Mouse (Mus musculus) embryonic facial prominence, embryonic 13.5 days (tissue): ENCODE data around the gene Yars. TPM values are rescaled to one million over a fixed set of nuclear protein-coding genes. Genes with fewer than 3 reads are reported as not detected.

ENCODE experiments used
- ATAC-seq: fragments of 200-750 bp; cut with Nextera tagmentation; 2 replicates; pipeline ENCODE4 v1.8.0; 2017; ENCODE audit warnings: low read depth; ENCODE audit not compliant: insufficient number of reproducible peaks, insufficient read depth, low FRiP score, low TSS enrichment
- H3K27ac ChIP-seq: fragments of 300-500 bp; sonication (generic); 2 replicates; pipeline ENCODE4 v1.5.1; 2015; ENCODE audit warnings: moderate library complexity, mild to moderate bottlenecking, inconsistent platforms
- H3K27me3 ChIP-seq: fragments of 300-500 bp; sonication (generic); 2 replicates; pipeline ENCODE4 v1.6.1; 2015; ENCODE audit warnings: mild to moderate bottlenecking, inconsistent platforms
- H3K36me3 ChIP-seq: fragments of 300-500 bp; sonication (generic); 2 replicates; pipeline ENCODE4 v1.6.1; 2015; ENCODE audit warnings: mild to moderate bottlenecking, inconsistent platforms
- H3K4me1 ChIP-seq: fragments of 300-500 bp; sonication (generic); 2 replicates; pipeline ENCODE4 v1.6.1; 2015; ENCODE audit warnings: inconsistent platforms
- H3K4me2 ChIP-seq: fragments of 300-500 bp; sonication (generic); 2 replicates; pipeline ENCODE4 v1.6.1; 2015; ENCODE audit warnings: moderate library complexity, mild to moderate bottlenecking, inconsistent platforms
- H3K4me3 ChIP-seq: fragments of 300-500 bp; sonication (generic); 2 replicates; pipeline ENCODE4 v1.5.1; 2015; ENCODE audit warnings: mild to moderate bottlenecking, inconsistent platforms
- H3K9ac ChIP-seq: fragments of 300-500 bp; sonication (generic); 2 replicates; pipeline ENCODE4 v1.6.1; 2015; ENCODE audit warnings: mild to moderate bottlenecking, inconsistent platforms
- H3K9me3 ChIP-seq: fragments of 300-500 bp; sonication (generic); 2 replicates; pipeline ENCODE4 v1.6.1; 2016; ENCODE audit warnings: inconsistent platforms
- WGBS: fragments of 180-500 bp; shearing (Covaris S2); methylation state at CpG from one replicate; pipeline ENCODE4 v1.1.7; 2015; ENCODE audit warnings: mixed read lengths; 5-methylcytosine and 5-hydroxymethylcytosine counted together
- polyA plus RNA-seq: library from polyadenylated mRNA; unstranded; fragments of >200 nt; fragmentation: Nextera tagmentation; extraction: Ambion mirVana; gene quantifications from 2 replicates; pipeline ENCODE4 v1.2.1, GENCODE M21; 2015

Gene Yars
- polyA plus RNA-seq, 1 experiment from 2014 or later: 80.0 TPM

DNA sequence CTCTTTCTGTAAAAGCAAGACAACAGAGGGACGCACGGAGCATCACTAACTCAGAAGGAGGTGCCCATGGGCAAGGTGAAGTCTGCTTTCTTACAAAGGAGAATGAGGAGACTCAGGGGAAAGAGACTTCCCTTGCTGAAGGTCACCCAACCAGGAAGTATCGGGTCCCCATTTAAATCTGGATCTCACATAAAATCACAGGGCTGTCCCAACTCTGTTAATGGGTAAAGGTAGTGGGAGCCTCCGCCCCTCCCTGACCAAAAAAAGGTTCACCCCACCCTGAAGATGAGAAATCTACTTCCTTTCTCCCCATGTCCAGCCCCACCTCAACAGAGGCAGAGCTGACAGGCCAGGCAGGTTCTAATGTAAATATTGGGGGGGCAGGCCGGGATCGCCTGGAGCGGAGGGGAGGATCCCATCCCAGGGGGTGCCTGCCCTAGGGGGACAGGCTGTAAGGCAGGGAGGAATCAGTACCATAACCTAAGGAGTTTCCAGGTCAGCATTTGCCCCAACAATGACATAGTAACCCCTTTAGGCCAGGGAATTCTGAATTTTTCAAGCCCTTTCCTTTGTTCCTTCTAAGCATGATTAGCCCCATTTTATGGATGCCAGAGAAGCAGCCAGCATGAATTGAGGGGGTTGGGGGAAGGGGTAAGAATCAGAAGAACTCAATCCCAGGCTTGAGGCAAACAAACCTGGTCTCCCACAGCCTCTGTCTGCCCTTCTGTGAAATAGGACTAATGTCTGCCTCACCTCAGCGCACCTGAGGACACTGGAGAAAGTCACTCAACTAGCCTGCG, 43.2 kb downstream of the Yars start:
- ATAC-seq: no peak
- no peaks in the 10 kb centered on the region for H3K9me3 ChIP-seq
- no peaks in the 10 kb centered on the region for H3K36me3 ChIP-seq
- WGBS: 69% methylated on average over 9 of the region's 9 CpGs
- 0 out of 2 replicates have a peak overlapping the region, but pooled peaks have one; percentile 2 for H3K4me2 ChIP-seq
- H3K4me1 ChIP-seq: peaks cover 56% of the 10 kb centered on the region
- no peaks in the 10 kb centered on the region; the same call in 1 of the 2 replicates for H3K27me3 ChIP-seq
- H3K9ac ChIP-seq: no peak overlapping the region
- H3K27ac ChIP-seq: peak overlapping the region; percentile 74
- H3K4me3 ChIP-seq: no peak overlapping the region

DNA sequence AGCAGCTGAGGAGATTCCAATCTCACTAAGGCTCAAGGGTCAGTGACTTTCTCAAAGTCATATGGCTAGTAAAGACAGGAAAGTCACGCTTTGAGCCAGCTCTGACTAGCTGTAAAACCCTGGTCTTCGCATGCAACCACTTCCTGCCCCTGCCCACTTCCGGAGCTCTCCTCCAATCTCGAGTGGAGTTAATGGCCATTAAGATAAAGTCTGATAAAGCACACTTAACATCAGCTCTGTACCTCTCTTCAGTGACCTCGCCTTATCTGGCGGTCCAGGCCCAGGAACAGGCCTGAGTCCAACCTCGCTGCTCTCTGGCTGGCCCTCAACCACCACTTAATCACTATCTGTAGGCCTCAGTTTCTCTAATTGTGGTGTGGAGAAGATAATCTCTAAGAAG, 44.9 kb downstream of the Yars start:
- H3K9ac ChIP-seq: no peak overlapping the region
- no peak for ATAC-seq
- H3K4me2 ChIP-seq: no peak overlapping the region
- no peaks in the 10 kb centered on the region for H3K9me3 ChIP-seq
- H3K27ac ChIP-seq: no peak overlapping the region
- H3K4me3 ChIP-seq: no peak overlapping the region
- H3K36me3 ChIP-seq: no peaks in the 10 kb centered on the region
- H3K4me1 ChIP-seq: peaks cover 54% of the 10 kb centered on the region
- WGBS: 73% methylated on average over 7 of the region's 7 CpGs
- no peaks in the 10 kb centered on the region for H3K27me3 ChIP-seq

DNA sequence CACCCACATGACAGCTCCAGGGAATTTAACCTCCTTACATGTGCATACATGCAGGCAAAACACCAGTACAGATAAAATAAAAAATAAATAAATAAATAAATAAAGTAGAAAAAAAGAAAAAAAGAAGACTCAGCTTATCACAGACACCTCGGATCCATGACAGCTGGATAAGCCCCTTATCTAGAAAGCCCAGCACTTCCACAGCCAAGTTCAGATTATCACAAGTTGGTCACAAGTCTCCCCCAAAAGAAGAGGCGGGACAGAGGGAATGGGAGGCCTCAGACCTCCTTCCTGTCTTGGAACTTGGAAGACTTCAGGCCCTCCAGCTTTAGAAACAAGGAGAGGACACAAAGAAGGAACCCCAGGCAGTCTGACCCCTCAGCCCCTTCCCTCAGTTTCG, 45.6 kb downstream of the Yars start:
- H3K27me3 ChIP-seq: no peaks in the 10 kb centered on the region
- WGBS: 80% methylated on average over 3 of the region's 3 CpGs
- H3K9ac ChIP-seq: no peak overlapping the region
- ATAC-seq: no peak
- no peaks in the 10 kb centered on the region for H3K9me3 ChIP-seq
- H3K4me3 ChIP-seq: no peak overlapping the region
- no peaks in the 10 kb centered on the region for H3K36me3 ChIP-seq
- H3K4me1 ChIP-seq: peaks cover 54% of the 10 kb centered on the region
- no peak overlapping the region for H3K4me2 ChIP-seq
- H3K27ac ChIP-seq: no peak overlapping the region

DNA sequence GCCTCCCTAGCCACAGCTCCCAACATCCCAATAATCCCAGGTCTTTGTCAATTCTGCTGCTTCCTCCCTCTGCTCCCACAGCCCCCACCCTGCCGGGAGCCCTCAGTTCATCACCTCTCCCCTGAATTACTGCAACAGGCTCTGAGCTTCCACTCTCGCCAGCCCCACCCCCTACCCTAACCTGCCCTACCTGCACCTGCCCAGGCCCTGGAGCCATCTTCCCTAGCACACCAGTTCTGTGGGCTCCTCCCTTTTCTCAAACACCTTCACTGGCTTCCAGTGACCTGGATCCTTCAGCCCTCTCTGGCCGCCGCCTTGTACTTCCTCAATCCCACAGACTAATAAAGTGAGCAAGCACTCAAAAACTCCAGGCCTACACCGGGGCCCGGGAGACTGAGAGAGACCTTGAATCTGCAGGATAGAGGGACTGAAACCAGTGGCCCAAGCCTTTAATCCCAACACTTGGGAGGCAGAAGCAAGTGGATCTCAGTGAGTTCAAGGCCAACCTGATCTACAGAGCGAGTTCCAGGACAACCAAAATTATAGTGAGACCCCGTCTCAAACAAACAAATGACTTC, 46.8 kb downstream of the Yars start:
- Histone ChIP-seq H3K27me3 (no peaks in the 10 kb centered on the region), H3K27ac (no peak overlapping the region), H3K4me3 (no peak overlapping the region), H3K4me2 (0 out of 2 replicates have a peak overlapping the region, but pooled peaks have one; percentile 2), H3K36me3 (no peaks in the 10 kb centered on the region), H3K4me1 (peaks cover 47% of the 10 kb centered on the region), H3K9ac (no peak overlapping the region), H3K9me3 (no peaks in the 10 kb centered on the region)
- 85% methylated on average over 8 of the region's 8 CpGs for WGBS
- no peak for ATAC-seq

DNA sequence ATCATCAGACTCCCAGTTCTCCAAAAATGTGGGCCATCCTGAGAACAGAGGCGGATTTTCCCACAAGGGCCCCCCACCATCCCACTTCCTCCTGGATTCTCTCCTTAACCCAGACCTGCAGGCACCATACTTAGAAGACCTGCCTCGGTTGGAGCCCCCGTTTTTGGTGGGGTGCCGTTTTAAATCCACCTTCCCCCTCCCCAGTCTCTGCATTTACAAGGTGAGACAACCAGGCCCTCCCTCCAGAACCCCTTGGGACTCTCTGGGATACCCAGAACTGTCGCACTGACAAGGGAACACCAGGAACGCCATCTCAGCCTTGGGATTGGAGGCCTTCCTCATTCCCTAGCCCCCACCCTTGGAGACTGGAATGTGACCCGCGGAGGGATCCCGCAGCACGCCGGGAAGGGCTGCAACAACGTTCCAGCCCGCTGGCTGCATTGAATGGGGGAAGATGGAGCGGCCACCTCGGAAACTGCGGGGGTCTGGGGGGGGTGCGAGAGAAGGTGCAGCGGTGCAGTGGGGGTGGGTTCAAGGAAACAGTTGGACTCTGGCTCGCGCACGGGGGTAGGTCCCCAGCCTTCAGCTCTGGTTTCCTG, 48.4 kb downstream of the Yars start:
- H3K4me1 ChIP-seq: peaks cover 46% of the 10 kb centered on the region

DNA sequence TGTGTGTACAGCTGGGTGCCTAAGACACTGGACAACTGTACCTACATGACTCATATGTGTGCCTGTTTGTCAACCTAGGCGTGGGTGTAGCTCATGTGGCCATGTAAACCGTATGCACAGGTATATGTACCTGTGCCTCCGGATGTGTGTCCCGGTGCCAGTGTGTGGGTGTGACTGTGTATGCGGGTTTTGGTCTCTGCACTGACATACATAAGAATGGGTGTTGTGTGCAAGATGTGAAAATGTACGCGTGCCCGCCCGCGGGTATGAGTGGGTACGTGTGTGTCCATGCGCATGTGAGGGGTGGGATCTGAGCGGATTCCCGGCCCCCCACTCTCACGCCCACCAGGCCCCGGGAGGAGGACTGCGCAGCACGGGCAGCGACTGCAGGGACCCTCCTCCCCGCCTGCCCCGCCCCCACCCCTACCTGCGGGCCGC, 49.0 kb downstream of the Yars start:
- Histone ChIP-seq H3K9me3 (no peaks in the 10 kb centered on the region), H3K9ac (peak overlapping the region; percentile 82), H3K27ac (peak overlapping the region; percentile 55; the same call in 1 of the 2 replicates), H3K27me3 (no peaks in the 10 kb centered on the region), H3K36me3 (no peaks in the 10 kb centered on the region), H3K4me1 (peaks cover 47% of the 10 kb centered on the region), H3K4me2 (peak overlapping the region; percentile 89), H3K4me3 (peak overlapping the region; percentile 79)
- 0 out of 2 replicates have a peak, but pooled peaks have one; percentile 12 for ATAC-seq
- WGBS: under 1% methylated on average over 23 of the region's 23 CpGs

More for the DNA sequence above, 48.4 kb downstream of the Yars start:
- H3K4me2 ChIP-seq: peak overlapping the region; percentile 89
- no peaks in the 10 kb centered on the region for H3K36me3 ChIP-seq
- H3K9me3 ChIP-seq: no peaks in the 10 kb centered on the region
- WGBS: 5% methylated on average over 21 of the region's 21 CpGs
- H3K27ac ChIP-seq: no peak overlapping the region
- H3K27me3 ChIP-seq: no peaks in the 10 kb centered on the region
- H3K9ac ChIP-seq: peak overlapping the region; percentile 82
- no peak for ATAC-seq
- H3K4me3 ChIP-seq: peak overlapping the region; percentile 79

DNA sequence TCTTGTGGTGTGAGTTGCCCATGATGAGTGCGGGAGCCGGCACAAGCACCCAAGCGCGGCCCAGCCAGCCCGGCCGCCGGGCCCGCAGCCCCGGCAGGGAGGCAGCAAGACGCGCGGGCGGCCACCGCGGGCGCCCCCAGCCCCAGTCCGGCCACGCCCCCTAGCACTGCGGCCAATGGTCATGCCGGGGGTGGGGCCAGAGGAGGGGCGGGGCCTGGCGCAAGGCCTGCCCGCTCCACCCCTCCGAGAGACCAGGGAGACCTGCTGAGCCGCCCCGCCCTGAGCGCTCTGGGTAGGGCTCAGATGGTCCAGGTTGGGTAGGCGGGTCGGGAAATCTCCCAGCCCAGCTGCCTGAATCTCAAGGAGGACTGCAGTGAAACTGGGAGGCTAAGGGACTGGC, 49.5 kb downstream of the Yars start:
- H3K9me3 ChIP-seq: no peaks in the 10 kb centered on the region
- peak overlapping the region; percentile 82 for H3K9ac ChIP-seq
- peak overlapping the region; percentile 55 for H3K27ac ChIP-seq
- no peaks in the 10 kb centered on the region for H3K27me3 ChIP-seq
- no peaks in the 10 kb centered on the region for H3K36me3 ChIP-seq
- H3K4me1 ChIP-seq: peaks cover 47% of the 10 kb centered on the region
- ATAC-seq: peak; percentile 81
- peak overlapping the region; percentile 79 for H3K4me3 ChIP-seq
- peak overlapping the region; percentile 89 for H3K4me2 ChIP-seq
- under 1% methylated on average over 29 of the region's 29 CpGs for WGBS

DNA sequence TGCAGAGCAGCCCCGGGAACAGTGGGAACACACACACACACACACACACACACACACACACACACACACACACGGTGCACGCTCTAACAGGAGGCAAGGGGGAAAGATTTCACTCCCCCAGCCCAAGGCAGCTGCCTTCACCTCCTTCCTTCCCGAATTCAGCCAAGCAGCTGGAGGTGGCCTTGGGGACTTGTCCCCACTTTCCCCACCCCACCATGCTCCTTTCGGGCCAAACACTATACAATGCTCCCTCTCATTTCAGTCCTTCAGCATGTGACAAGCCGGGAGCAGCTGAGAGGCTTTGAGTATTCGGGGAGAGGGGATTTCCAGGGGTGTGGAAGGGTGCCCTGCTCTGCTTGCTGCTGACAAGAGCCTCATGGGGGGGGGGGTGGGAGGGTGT, 52.3 kb downstream of the Yars start:
- peak overlapping the region; percentile 66 for H3K27ac ChIP-seq
- H3K4me1 ChIP-seq: peaks cover 38% of the 10 kb centered on the region

DNA sequence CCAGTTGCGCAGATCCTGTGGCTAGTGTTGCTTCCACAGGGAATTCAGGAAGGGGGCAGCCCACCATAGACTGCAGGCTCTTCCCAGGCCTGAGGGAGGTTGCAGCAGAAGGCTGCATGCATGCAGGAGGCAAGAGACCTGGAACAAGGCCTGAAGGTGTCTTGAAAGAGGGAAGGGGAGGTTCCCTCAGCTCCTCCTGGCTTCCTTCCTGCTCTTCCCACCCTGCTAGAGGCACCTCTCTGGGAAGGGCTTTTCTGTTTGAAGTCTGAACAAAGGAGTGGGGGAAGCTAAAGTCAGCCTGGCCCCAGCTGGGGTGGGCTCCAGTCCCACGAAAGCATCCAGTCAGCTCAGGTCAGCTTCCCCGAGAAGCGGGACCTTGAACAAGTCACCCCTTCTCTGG, 52.8 kb downstream of the Yars start:
- Histone ChIP-seq H3K4me3 (no peak overlapping the region), H3K4me1 (peaks cover 37% of the 10 kb centered on the region), H3K9ac (peak overlapping the region; percentile 8; the same call in 1 of the 2 replicates), H3K4me2 (peak overlapping the region; percentile 14), H3K27ac (peak overlapping the region; percentile 66), H3K27me3 (peaks cover 28% of the 10 kb centered on the region), H3K36me3 (no peaks in the 10 kb centered on the region), H3K9me3 (no peaks in the 10 kb centered on the region)
- WGBS: 24% methylated on average over 4 of the region's 4 CpGs
- no peak for ATAC-seq

More for the DNA sequence above, 52.3 kb downstream of the Yars start:
- H3K9ac ChIP-seq: no peak overlapping the region
- no peaks in the 10 kb centered on the region for H3K36me3 ChIP-seq
- no peak for ATAC-seq
- no peak overlapping the region for H3K4me3 ChIP-seq
- H3K4me2 ChIP-seq: no peak overlapping the region; the same call in 1 of the 2 replicates
- peaks cover 24% of the 10 kb centered on the region for H3K27me3 ChIP-seq
- 22% methylated on average over 7 of the region's 7 CpGs for WGBS
- H3K9me3 ChIP-seq: no peaks in the 10 kb centered on the region

DNA sequence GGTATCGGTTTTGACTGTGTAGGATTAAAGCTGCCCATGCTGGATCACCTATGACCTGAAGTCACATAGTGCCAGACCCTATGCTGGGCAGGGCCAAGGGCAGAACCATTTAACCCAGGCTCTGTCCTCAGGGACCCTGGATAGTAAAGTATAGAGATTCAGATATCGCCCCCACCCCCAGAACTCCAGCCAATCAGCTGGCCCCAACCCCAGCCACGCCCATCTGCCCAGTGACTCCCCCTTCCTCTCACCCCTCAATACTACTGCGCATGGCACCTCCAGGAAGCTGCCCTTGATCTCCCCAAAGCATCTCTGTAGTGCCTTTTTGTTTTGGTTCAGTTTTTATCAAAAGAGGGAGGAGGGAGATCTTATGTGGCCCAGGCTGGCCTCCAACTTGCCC, 53.2 kb downstream of the Yars start:
- Histone ChIP-seq H3K4me3 (no peak overlapping the region), H3K9me3 (no peaks in the 10 kb centered on the region), H3K27me3 (peaks cover 33% of the 10 kb centered on the region), H3K36me3 (no peaks in the 10 kb centered on the region), H3K27ac (peak overlapping the region; percentile 66), H3K4me2 (peak overlapping the region; percentile 14; the same call in 1 of the 2 replicates), H3K9ac (peak overlapping the region; percentile 8; the same call in 1 of the 2 replicates), H3K4me1 (peaks cover 37% of the 10 kb centered on the region)
- WGBS: 35% methylated on average over 4 of the region's 4 CpGs
- ATAC-seq: no peak

DNA sequence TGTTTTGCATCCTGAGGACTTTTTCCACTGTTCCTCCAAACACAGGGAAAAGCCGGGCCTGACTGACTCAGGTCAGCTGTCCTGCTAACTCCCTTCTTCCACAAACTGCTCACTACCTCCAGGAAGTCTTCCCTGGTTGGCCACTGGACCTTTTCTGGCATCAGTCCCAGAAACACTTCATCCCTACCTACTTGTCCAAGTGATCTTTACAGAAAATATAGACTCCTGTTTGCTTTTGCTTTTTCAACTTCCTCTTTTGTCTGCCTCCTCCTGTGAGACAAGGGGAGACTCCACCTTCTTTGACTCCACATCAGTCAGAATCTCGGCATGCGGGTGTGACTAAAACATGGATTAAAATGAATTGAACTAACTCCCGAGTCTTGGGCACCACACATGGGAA, 55.2 kb downstream of the Yars start:
- no peak overlapping the region for H3K27ac ChIP-seq
- H3K9ac ChIP-seq: no peak overlapping the region
- peaks cover 39% of the 10 kb centered on the region for H3K4me1 ChIP-seq
- 52% methylated on average over 4 of the region's 4 CpGs for WGBS
- peaks cover 52% of the 10 kb centered on the region for H3K27me3 ChIP-seq
- no peak overlapping the region for H3K4me2 ChIP-seq
- no peak for ATAC-seq
- H3K36me3 ChIP-seq: no peaks in the 10 kb centered on the region
- H3K4me3 ChIP-seq: no peak overlapping the region
- no peaks in the 10 kb centered on the region for H3K9me3 ChIP-seq
